ENCODE assay signal across 26 mouse cellular contexts in the genomic region with DNA sequence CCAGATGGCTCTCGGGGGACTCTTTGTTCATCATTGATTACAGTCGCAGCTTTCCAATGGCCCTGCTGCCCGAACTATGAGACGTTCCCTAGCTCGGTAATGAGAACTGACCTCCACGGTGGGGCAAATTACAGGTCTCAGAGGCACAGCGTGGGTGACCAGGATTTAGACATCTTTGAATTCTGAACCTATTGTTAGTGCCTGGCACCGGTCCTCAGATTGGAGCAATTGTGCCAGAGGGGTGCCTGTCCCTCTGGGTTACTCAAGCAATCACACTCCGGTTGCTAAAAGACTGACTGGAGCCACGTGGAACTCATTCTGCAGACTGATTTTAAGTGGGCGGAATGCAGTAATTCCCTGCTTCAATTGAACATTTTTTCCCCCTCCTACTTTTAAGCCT. TPM values are rescaled to one million over a fixed set of nuclear protein-coding genes. Genes with fewer than 3 reads are reported as not detected.
DNase-seq lines count a peak whose midpoint lies in the region; ATAC-seq lines count a peak whose summit lies in the region.
"Had no signal": no experiment of that assay in that cellular context is flagged by ENCODE, and none has a peak within 500 bp of the region (broad histone marks: within the 10 kb centered on the region; RNA-seq: fewer than 3 reads in every experiment).

No protein-coding gene starts in this region.

- H3K4me2 ChIP-seq in forebrain, embryonic 12.5 days = no peak overlapping the region
- H3K4me2 ChIP-seq in forebrain, embryonic 16.5 days (ENCODE audit: low read length) = no peak overlapping the region
- H3K4me2 ChIP-seq in neural tube, embryonic 15.5 days = peak overlapping the region; percentile 34
- H3K4me2 ChIP-seq: heart, embryonic 15.5 days; limb, embryonic 12.5 days; liver, embryonic 13.5 days; lung, embryonic 14.5 days had no signal

- peak; percentile 60; the same call in 1 of the 2 replicates for ATAC-seq in forebrain, embryonic 12.5 days (ENCODE audit: low FRiP score)
- no peak for ATAC-seq in forebrain, embryonic 16.5 days
- ATAC-seq in neural tube, embryonic 15.5 days (ENCODE audit: low FRiP score) = no peak
- ATAC-seq: activated CD4-positive, CD25-positive, alpha-beta regulatory T cell, adult 4 months; CD4-positive, CD25-positive, alpha-beta regulatory T cell, adult 4 months; inflammation-experienced regulatory T-cells, adult 6 months had no signal

- no peak overlapping the region for H3K4me3 ChIP-seq in forebrain, embryonic 12.5 days (replicated peaks)
- no peak overlapping the region for H3K4me3 ChIP-seq in forebrain, embryonic 16.5 days (replicated peaks; ENCODE audit: low read length)
- no peak overlapping the region for H3K4me3 ChIP-seq in neural tube, embryonic 15.5 days (replicated peaks)
- H3K4me3 ChIP-seq: heart, adult 2 months; heart, embryonic 15.5 days; limb, embryonic 12.5 days; liver, embryonic 13.5 days had no signal

- H3K4me1 ChIP-seq in forebrain, embryonic 12.5 days = peaks cover 11% of the 10 kb centered on the region
- peaks cover 14% of the 10 kb centered on the region for H3K4me1 ChIP-seq in forebrain, embryonic 16.5 days (replicated peaks; ENCODE audit: control insufficient read depth, insufficient read depth, low read length)
- peaks cover 20% of the 10 kb centered on the region for H3K4me1 ChIP-seq in neural tube, embryonic 15.5 days
- H3K4me1 ChIP-seq: heart, embryonic 15.5 days; limb, embryonic 12.5 days had no signal

- H3K9me3 ChIP-seq in forebrain, embryonic 12.5 days = no peaks in the 10 kb centered on the region
- no peaks in the 10 kb centered on the region for H3K9me3 ChIP-seq in forebrain, embryonic 16.5 days (ENCODE audit: control insufficient read depth, low read length)
- no peaks in the 10 kb centered on the region for H3K9me3 ChIP-seq in neural tube, embryonic 15.5 days (replicated peaks)
- H3K9me3 ChIP-seq: heart, embryonic 15.5 days; limb, embryonic 12.5 days; liver, embryonic 13.5 days had no signal

- no peak overlapping the region for H3K9ac ChIP-seq in forebrain, embryonic 12.5 days
- H3K9ac ChIP-seq in forebrain, embryonic 16.5 days (replicated peaks; ENCODE audit: low read depth, low read length) = no peak overlapping the region
- no peak overlapping the region for H3K9ac ChIP-seq in neural tube, embryonic 15.5 days (replicated peaks)
- H3K9ac ChIP-seq: heart, embryonic 15.5 days; limb, embryonic 12.5 days; liver, embryonic 13.5 days; lung, embryonic 14.5 days had no signal

- no peaks in the 10 kb centered on the region for H3K36me3 ChIP-seq in forebrain, embryonic 12.5 days (replicated peaks)
- H3K36me3 ChIP-seq in forebrain, embryonic 16.5 days (ENCODE audit: control insufficient read depth, insufficient read depth) = no peaks in the 10 kb centered on the region
- no peaks in the 10 kb centered on the region for H3K36me3 ChIP-seq in neural tube, embryonic 15.5 days
- H3K36me3 ChIP-seq: heart, embryonic 15.5 days; limb, embryonic 12.5 days; liver, embryonic 13.5 days had no signal

- WGBS in forebrain, embryonic 12.5 days = 35% methylated on average over 11 of the region's 11 CpGs
- 20% methylated on average over 11 of the region's 11 CpGs for WGBS in forebrain, embryonic 16.5 days
- WGBS in neural tube, embryonic 15.5 days = 17% methylated on average over 11 of the region's 11 CpGs

- H3K27me3 ChIP-seq in forebrain, embryonic 12.5 days = no peaks in the 10 kb centered on the region
- no peaks in the 10 kb centered on the region for H3K27me3 ChIP-seq in forebrain, embryonic 16.5 days (replicated peaks; ENCODE audit: control insufficient read depth, insufficient read depth, low read length)
- H3K27me3 ChIP-seq in neural tube, embryonic 15.5 days (replicated peaks) = no peaks in the 10 kb centered on the region
- H3K27me3 ChIP-seq: heart, embryonic 15.5 days; limb, embryonic 12.5 days had no signal

- DNase-seq in layer of hippocampus, postnatal 10 days (ENCODE audit: low spot score in 2 of 2) = peak; percentile 15 to 16
- DNase-seq in layer of hippocampus, adult 9-11 months = no peak
- DNase-seq in brain, adult 2 months (ENCODE audit: low read depth, low spot score) = peak; percentile 24
- no peak for DNase-seq in adrenal gland, postnatal 4 days (ENCODE audit: low spot score in 2 of 2)
- DNase-seq: adrenal gland, postnatal 10 days; cerebellum, adult 18-20 months; cerebellum, postnatal 36 days; gastrocnemius, postnatal 10 days; heart, adult 2 months; kidney, adult 8-10 months; kidney, postnatal 25 days; liver, embryonic 13.5 days; lung, embryonic 14.5 days; lung, postnatal 4 days; right cerebral cortex, adult 18-20 months; thymus, postnatal 25 days had no signal

- H3K27ac ChIP-seq in forebrain, embryonic 12.5 days = no peak overlapping the region
- H3K27ac ChIP-seq in forebrain, embryonic 16.5 days (ENCODE audit: low read length) = no peak overlapping the region
- no peak overlapping the region for H3K27ac ChIP-seq in neural tube, embryonic 15.5 days (replicated peaks)
- H3K27ac ChIP-seq: heart, adult 2 months; heart, embryonic 15.5 days; limb, embryonic 12.5 days; liver, embryonic 13.5 days had no signal

RNA-seq across cellular contexts. Expression of a gene that starts 29.8 kb away (rescaled TPM):
- 0.22 and 0.24 TPM in 2 replicates for polyA plus RNA-seq in forebrain, embryonic 12.5 days (2016; fragmentation: Nextera tagmentation; extraction: Ambion mirVana)
- polyA plus RNA-seq in forebrain, embryonic 16.5 days (2015; fragmentation: Nextera tagmentation; extraction: Ambion mirVana) = 2.0 and 3.3 TPM in 2 replicates
- 1 to 10 TPM; 4.1 to 4.5 TPM for total RNA-seq in layer of hippocampus, postnatal 10 days (2021)
- 0.63 and 0.84 TPM in 2 replicates for polyA plus RNA-seq in neural tube, embryonic 15.5 days (2015; fragmentation: Nextera tagmentation; extraction: Ambion mirVana)
- not detected for total RNA-seq in adrenal gland, postnatal 4 days (2021)
- total RNA-seq: adrenal gland, postnatal 10 days; ES-E14; gastrocnemius, postnatal 10 days; heart, adult 2 months; hematopoietic stem cell, adult 5-6 weeks had no signal
- polyA plus RNA-seq: activated CD4-positive, CD25-positive, alpha-beta regulatory T cell, adult 4 months; CD4-positive, CD25-positive, alpha-beta regulatory T cell, adult 4 months; heart, adult 2 months; heart, embryonic 15.5 days; inflammation-experienced regulatory T-cells, adult 6 months; limb, embryonic 12.5 days; liver, embryonic 13.5 days; lung, embryonic 14.5 days had no signal

Comparison
In these comparisons a context has a peak if more than half of its experiments do, and no peak if none do; other contexts are left out.
1. DNase-seq: peak in layer of hippocampus, postnatal 10 days (2 of 2) and brain, adult 2 months (single experiment); none in layer of hippocampus, adult 9-11 months (single experiment) and adrenal gland, postnatal 4 days (0 of 2).